8 mouse cellular contexts compared by ENCODE assay signal in the genomic region with DNA sequence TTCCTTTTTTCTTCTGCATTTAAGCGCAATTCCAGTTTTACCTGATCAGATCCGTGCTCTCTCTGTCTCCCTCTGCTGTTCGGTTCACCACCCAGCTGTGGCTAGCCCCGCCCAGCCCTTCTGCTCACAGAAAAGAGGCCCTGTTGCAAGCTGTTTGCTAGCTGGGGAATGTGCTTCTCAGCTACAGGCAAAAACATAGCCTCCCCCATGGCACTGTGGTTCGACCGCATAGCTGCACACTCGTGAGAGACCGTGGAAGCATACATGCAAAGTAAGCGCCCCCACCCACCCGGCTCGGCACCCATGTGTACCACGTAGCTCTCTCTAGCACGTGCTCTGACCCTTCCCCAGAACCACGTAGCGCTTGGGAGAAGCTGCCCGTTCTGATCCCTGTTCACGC. TPM values are rescaled to one million over a fixed set of nuclear protein-coding genes. Genes with fewer than 3 reads are reported as not detected.
DNase-seq lines count a peak whose midpoint lies in the region; ATAC-seq and TF ChIP-seq lines count a peak whose summit lies in the region.

No protein-coding gene starts in this region.

- TF ChIP-seq CTCF in spleen, adult 2 months (IDR thresholded peaks at IDR 0.05; ENCODE audit: extremely low read depth, insufficient read depth, insufficient read length, insufficient replicate concordance): peak; percentile 58; the same call in 1 of the 2 replicates

- H3K27me3 ChIP-seq in limb, embryonic 10.5 days (ENCODE audit: low read depth, poor library complexity, severe bottlenecking): no peaks in the 10 kb centered on the region
- no peaks in the 10 kb centered on the region for H3K27me3 ChIP-seq in midbrain, embryonic 11.5 days (ENCODE audit: control insufficient read depth, insufficient read depth, low read length)
- H3K27me3 ChIP-seq in spleen, adult 2 months (ENCODE audit: control insufficient read depth, insufficient read depth, low read length): no peaks in the 10 kb centered on the region

- H3K36me3 ChIP-seq in limb, embryonic 10.5 days: no peaks in the 10 kb centered on the region
- H3K36me3 ChIP-seq in midbrain, embryonic 11.5 days (ENCODE audit: control insufficient read depth, insufficient read depth, low read length): no peaks in the 10 kb centered on the region
- H3K36me3 ChIP-seq in spleen, adult 2 months (ENCODE audit: control insufficient read depth, insufficient read depth, low read length): no peaks in the 10 kb centered on the region

- peak overlapping the region; percentile 75; the same call in 1 of the 2 replicates for H3K27ac ChIP-seq in limb, embryonic 10.5 days
- H3K27ac ChIP-seq in midbrain, embryonic 11.5 days (ENCODE audit: low read depth, low read length): no peak overlapping the region
- no peak overlapping the region for H3K27ac ChIP-seq in spleen, adult 2 months (ENCODE audit: insufficient read depth, low read length)

- no peaks in the 10 kb centered on the region for H3K9me3 ChIP-seq in limb, embryonic 10.5 days (replicated peaks)
- H3K9me3 ChIP-seq in midbrain, embryonic 11.5 days (ENCODE audit: control insufficient read depth, low read length): no peaks in the 10 kb centered on the region

- WGBS in limb, embryonic 10.5 days: 50% methylated on average over 17 of the region's 17 CpGs
- 50% methylated on average over 17 of the region's 17 CpGs for WGBS in midbrain, embryonic 11.5 days
- whole genome bisulfite sequencing in spleen, adult 2 months: 46% methylated on average over 17 of the region's 17 CpGs

- H3K4me1 ChIP-seq in limb, embryonic 10.5 days: peaks cover 36% of the 10 kb centered on the region
- H3K4me1 ChIP-seq in midbrain, embryonic 11.5 days (ENCODE audit: control insufficient read depth, insufficient read depth, low read length): peaks cover 12% of the 10 kb centered on the region
- no peaks in the 10 kb centered on the region; the same call in 1 of the 2 replicates for H3K4me1 ChIP-seq in spleen, adult 2 months (ENCODE audit: control insufficient read depth, insufficient read depth, insufficient read length)

- H3K9ac ChIP-seq in midbrain, embryonic 11.5 days (ENCODE audit: low read length): 0 out of 2 replicates have a peak overlapping the region, but pooled peaks have one; percentile 12

- no peak overlapping the region for H3K4me3 ChIP-seq in limb, embryonic 10.5 days
- H3K4me3 ChIP-seq in midbrain, embryonic 11.5 days (ENCODE audit: low read depth, low read length): no peak overlapping the region
- H3K4me3 ChIP-seq in spleen, adult 2 months (ENCODE audit: extremely low read depth, insufficient read depth, insufficient read length): no peak overlapping the region

- no peak overlapping the region for H3K4me2 ChIP-seq in midbrain, embryonic 11.5 days

- DNase-seq in 416B (ENCODE audit: low read depth): peak; percentile 68
- peak; percentile 80 for DNase-seq in adipocyte (ENCODE audit: low spot score)
- DNase-seq in embryo, embryonic 10.5 days (ENCODE audit: low spot score): peak; percentile 88
- DNase-seq in heart, adult 18-20 months: peak; percentile 62 to 84
- peak; percentile 70 for DNase-seq in kidney, adult 18-20 months
- peak; percentile 78 for DNase-seq in limb, embryonic 10.5 days (ENCODE audit: low spot score)
- DNase-seq in midbrain, embryonic 11.5 days (ENCODE audit: low spot score, missing footprints): peak; percentile 92
- peak; percentile 52 for DNase-seq in spleen, adult 2 months (ENCODE audit: low read depth in 1 of 2, low spot score in 2 of 2)

- no peak for TF ChIP-seq POLR2A in spleen, adult 2 months (IDR thresholded peaks at IDR 0.05; ENCODE audit: low read depth, low read length)

- peak; percentile 61; the same call in 1 of the 2 replicates for ATAC-seq in midbrain, embryonic 11.5 days (ENCODE audit: low FRiP score)

RNA-seq across cellular contexts. Expression of gene Fam213b, which starts 8.9 kb away (rescaled TPM):
- total RNA-seq in heart, adult 18-20 months (2021): 10 to 100 TPM; 82.5 to 98.2 TPM
- polyA plus RNA-seq in limb, embryonic 10.5 days (2016; fragmentation: Nextera tagmentation; extraction: Ambion mirVana): 34.9 and 42.7 TPM in 2 replicates
- 39.6 and 41.8 TPM in 2 replicates for polyA plus RNA-seq in midbrain, embryonic 11.5 days (2014; fragmentation: Nextera tagmentation; extraction: Ambion mirVana)
- polyA plus RNA-seq in spleen, adult 2 months (2012; rRNA removed): 22.2 and 33.6 TPM in 2 replicates

RNA-seq across cellular contexts. Expression of gene Tnfrsf14, which starts 20.5 kb away (rescaled TPM):
- 1 to 10 TPM; 5.3 to 7.1 TPM for total RNA-seq in heart, adult 18-20 months (2021)
- 0.55 and 2.4 TPM in 2 replicates for polyA plus RNA-seq in limb, embryonic 10.5 days (2016; fragmentation: Nextera tagmentation; extraction: Ambion mirVana)
- 0.93 and 1.2 TPM in 2 replicates for polyA plus RNA-seq in midbrain, embryonic 11.5 days (2014; fragmentation: Nextera tagmentation; extraction: Ambion mirVana)
- polyA plus RNA-seq in spleen, adult 2 months (2012; rRNA removed): 210 and 232 TPM in 2 replicates

RNA-seq across cellular contexts. Expression of gene Mmel1, which starts 38.4 kb away (rescaled TPM):
- under 1 TPM; 0.10 to 0.13 TPM for total RNA-seq in heart, adult 18-20 months (2021)
- polyA plus RNA-seq in limb, embryonic 10.5 days (2016; fragmentation: Nextera tagmentation; extraction: Ambion mirVana): 0.15 TPM in 1 of 2 replicates, not detected in the other
- 0.29 and 0.56 TPM in 2 replicates for polyA plus RNA-seq in midbrain, embryonic 11.5 days (2014; fragmentation: Nextera tagmentation; extraction: Ambion mirVana)
- polyA plus RNA-seq in spleen, adult 2 months (2012; rRNA removed): 0.22 TPM in 2 replicates

RNA-seq across cellular contexts. Expression of gene Hes5, which starts 52.9 kb away (rescaled TPM):
- total RNA-seq in heart, adult 18-20 months (2021): under 1 TPM; 0.31 to 0.67 TPM
- polyA plus RNA-seq in limb, embryonic 10.5 days (2016; fragmentation: Nextera tagmentation; extraction: Ambion mirVana): 0.33 and 1.1 TPM in 2 replicates
- 456 and 535 TPM in 2 replicates for polyA plus RNA-seq in midbrain, embryonic 11.5 days (2014; fragmentation: Nextera tagmentation; extraction: Ambion mirVana)
- 5.4 and 10.5 TPM in 2 replicates for polyA plus RNA-seq in spleen, adult 2 months (2012; rRNA removed)

RNA-seq across cellular contexts. Expression of gene Pank4, which starts 56.1 kb away (rescaled TPM):
- 10 to 100 TPM; 38.7 to 41.4 TPM for total RNA-seq in heart, adult 18-20 months (2021)
- 45.8 and 56.5 TPM in 2 replicates for polyA plus RNA-seq in limb, embryonic 10.5 days (2016; fragmentation: Nextera tagmentation; extraction: Ambion mirVana)
- polyA plus RNA-seq in midbrain, embryonic 11.5 days (2014; fragmentation: Nextera tagmentation; extraction: Ambion mirVana): 37.0 and 40.4 TPM in 2 replicates
- polyA plus RNA-seq in spleen, adult 2 months (2012; rRNA removed): 58.0 and 69.5 TPM in 2 replicates

Comparison
In these comparisons a context has a peak if more than half of its experiments do, and no peak if none do; other contexts are left out.
1. RNA of gene Tnfrsf14, which starts 20.5 kb away (polyA plus RNA-seq): 210 to 232 TPM in spleen, adult 2 months; 0.55 to 2.4 TPM in limb, embryonic 10.5 days and 0.93 to 1.2 TPM in midbrain, embryonic 11.5 days; every median in the first group is over 10 times any median in the second.
2. Peak in every context shown above with its lines, with median percentiles within 50 percentile points of each other: DNase-seq.